Mouse (Mus musculus) lung, adult 2 months (tissue): Measurements from ENCODE around the gene Arid3a.

Source experiments
- CTCF ChIP-seq: fragments of 200-500 bp; IDR thresholded peaks from 2 replicates; pipeline ENCODE4 v1.5.1; 2011; ENCODE audit warnings: mild to moderate bottlenecking, low read length, control low read depth; ENCODE audit not compliant: insufficient read depth
- POLR2A ChIP-seq: fragments of 200-500 bp; IDR thresholded peaks from 2 replicates; pipeline ENCODE4 v1.6.1; 2011; ENCODE audit warnings: low read depth, mild to moderate bottlenecking, control low read depth, low read length, borderline replicate concordance; ENCODE audit errors: extremely low read depth

- TF ChIP-seq POLR2A (no peak), CTCF (no peak)
Measured at GRCm38 (mm10) chr10:79971183-79971497, 44.3 kb downstream of the Arid3a start.
